Mouse (Mus musculus): ENCODE measurements around the gene E430018J23Rik. TPM values are rescaled to one million over a fixed set of nuclear protein-coding genes. Genes with fewer than 3 reads are reported as not detected.
"Not testable (repeated sequence)": the region's sequence is repeated elsewhere in the genome, so short reads cannot be mapped to it uniquely, and the experiment has no call there.

The E430018J23Rik gene
- total RNA-seq, 2 experiments from 2014 or later, result 3.4 to 3.7 TPM

DNA sequence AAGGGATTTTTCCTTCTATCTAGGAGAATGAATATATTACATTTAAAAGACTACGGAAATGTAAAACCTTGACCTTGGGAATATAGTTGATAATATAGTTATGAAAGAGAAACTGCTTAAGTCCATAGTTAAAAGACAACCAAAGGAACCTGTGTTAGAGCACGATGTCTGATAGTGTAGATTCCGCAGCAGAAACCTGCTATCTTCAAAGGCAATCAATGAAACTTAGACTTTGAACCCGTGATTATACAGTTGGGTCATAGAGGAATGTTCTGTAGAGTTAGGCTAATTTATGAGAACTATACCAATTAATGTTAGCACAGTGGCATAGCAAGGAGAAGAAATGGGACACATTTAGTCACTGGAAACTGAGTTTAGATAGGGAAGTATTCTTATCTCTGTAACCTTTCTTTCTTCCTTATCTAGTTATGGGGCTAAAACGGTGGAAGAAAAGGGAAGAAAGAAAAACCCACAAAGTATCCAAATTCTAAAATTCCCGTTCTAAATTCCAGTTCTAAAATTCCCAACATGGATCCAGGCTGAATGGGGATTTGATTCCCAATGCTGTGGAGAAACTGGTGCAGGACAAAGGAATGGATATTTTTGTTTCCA is 15.0 kb downstream of the E430018J23Rik start:
- no peak for DNase-seq

DNA sequence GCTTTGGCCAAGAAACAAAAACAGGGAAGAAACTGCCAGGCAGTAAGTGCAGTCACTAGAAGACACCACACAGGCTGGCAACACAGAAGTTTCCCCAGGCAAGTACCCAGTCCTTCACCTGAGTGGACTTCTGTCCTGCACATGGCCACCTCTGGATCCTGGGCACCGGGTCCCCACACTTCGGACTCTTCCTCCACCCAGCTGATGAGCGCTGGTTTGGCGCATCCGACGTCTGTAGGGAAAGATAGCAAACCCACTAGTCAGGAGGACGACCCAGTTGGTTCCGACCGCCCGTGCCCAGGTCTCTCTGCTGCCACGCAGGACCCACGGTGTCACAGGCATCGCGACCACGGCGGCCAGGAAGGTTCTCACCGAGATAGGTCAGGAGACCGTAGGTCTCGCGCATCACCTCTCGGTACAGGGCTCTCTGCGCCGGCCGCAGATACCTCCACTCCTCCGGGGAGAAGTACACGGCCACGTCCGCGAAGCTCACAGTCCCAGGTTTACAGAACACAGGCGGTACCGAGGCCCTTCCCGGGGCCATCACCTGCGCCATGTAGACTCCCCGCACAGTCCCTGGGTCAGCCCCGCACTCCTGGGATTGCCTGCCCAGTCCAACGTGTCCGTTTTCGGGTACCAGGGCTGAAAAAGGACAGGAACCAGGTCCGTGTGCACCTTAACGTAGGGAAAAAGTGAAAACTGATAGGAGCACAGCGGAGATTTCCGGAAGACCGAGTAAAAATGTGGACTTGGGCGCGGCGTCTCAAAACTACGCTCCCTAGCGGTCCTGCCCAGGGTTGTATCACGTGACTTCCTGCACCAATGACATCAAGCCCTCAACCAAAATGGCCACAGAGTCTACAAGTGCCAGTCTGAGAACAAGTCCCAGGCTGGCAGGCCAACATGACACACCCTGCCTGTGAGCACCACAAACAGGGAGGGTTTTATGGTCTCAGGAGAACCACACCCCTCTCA is 17.9 kb downstream of the E430018J23Rik start, which contains the start of gene Zfp747:
Gene Zfp747, minus strand, starts transcription at position 780 of the 975 bp plus-strand sequence.
- peak; percentile 97 to 98 for DNase-seq

DNA sequence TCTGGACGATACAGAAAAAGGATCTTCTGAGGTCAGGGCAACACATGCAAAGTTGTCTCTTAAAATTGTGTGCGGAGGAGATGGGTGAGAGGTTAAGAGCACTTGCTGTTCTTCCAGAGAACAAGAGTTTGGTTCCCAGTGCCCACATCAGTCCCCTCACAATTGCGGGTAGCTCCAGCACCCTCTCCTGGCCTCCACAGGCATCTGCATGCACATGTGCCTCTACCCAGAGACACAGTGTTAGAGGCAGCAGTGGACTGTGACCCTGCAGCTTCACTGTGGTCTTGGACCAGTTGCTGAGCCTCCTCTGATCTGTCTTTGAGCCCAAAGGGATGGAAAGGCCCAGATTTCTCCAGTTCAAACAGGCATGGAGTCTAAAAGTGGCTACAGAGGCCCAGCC is 21.6 kb downstream of the E430018J23Rik start:
- DNase-seq, result not testable (repeated sequence)

DNA sequence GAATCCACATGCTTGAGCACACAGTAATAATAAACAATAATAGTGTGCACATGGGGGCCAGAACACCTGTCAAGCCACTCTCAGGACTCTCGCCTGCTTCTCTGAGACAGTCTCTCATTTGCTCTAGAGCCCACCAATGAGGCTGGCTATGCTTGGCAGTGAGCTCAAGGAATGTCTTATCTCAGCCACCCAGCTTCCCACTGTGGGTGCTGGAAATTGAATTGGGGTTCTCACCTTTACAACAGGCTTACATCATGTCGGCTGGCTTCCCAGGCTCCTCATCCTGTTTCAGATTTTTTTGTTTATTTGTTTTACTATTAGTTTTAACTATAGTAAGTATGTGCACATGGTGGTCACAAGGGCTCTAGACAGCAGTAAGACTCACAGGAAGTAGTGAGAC is 22.2 kb downstream of the E430018J23Rik start:
- no peak for DNase-seq

- DNase-seq, result no peak
These were observed 27.2 kb downstream of the E430018J23Rik start for GRCm38 (mm10) chr7:127366249-127366648.

- DNase-seq, result peak in 1 of 2 experiments; percentile 37
These were observed 29.3 kb downstream of the E430018J23Rik start for GRCm38 (mm10) chr7:127364166-127364565.

GRCm38 (mm10) chr7:127363475-127363921 is 29.9 kb downstream of the E430018J23Rik start:
- peak in 1 of 2 experiments; percentile 37 for DNase-seq

- peak in 1 of 2 experiments; percentile 69 for DNase-seq
These were observed 31.0 kb downstream of the E430018J23Rik start for GRCm38 (mm10) chr7:127362418-127362817.

DNA sequence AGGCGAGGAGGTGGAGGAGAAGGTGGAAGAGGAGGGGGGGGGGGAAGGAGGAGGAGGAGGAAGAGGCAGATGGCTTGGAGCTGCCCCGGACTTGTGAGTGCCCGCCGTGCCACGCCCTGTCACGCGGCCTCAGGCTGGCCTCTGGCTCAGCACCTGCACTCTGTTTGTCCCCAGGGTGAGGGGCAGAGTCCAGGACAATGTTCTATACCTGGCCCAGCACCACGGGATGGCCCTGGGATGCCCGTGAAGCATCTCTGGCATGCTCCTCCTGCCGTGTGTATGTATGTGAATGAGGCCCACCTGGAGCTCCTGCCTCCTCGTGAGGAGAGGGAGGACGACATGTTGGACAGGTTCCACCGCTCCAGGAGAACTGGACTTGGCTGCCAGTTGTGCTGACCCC is 32.0 kb downstream of the E430018J23Rik start:
- no peak for DNase-seq

DNA sequence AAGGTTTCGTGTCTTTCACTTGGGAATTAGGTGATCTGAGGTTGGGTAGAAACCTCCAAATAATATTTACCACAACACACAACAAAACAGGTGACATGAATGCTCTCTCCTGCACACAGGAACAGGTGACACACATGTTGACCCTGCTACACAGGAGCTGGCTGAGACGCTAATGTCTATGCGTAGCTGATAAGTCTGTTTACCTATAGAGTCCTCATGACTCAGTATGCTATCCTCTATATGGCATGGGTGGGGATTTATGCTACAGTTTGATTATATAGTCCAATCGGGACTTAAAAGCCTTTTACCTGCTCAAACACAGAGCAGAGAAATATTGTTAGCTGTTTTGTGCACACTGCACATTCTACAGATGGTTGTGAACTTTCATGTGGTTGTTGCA is 33.2 kb downstream of the E430018J23Rik start:
- DNase-seq, result no peak

DNA sequence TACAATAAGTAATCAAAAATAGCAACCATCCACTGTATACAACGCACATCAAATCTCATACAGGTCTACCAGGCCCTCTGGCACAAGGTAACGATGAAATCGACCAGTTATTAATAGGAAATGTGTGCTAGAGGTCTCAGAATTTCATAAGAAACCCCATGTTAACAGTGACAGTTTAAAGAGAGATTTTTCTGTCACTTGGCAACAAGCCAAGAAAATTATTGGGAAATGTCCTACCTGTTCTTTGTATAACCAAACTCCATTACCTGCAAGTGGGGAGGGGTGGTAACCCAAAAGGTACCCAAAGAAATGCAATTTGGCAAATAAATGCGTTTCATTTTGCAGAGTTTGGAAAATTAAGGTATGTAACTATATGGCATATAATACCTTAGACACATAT is 35.0 kb downstream of the E430018J23Rik start:
- no peak for DNase-seq

DNA sequence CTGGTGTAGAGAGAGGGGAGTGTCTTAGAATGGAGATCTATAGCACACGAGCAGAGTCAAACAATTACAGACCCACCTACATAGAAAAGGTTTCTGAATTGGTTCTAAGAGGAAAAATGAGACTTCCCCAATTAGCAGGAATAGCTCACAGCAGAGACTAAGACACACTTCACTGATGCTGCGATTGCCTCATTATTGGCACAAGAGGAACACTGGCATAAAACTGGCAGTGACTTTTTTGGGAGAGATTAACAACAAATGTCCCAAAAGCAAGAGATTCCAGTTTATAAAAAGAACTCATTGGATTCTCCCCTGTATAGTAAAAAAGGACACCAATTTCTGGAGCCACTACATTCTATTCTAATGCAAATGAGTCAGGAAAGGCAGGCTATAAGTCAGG is 35.6 kb downstream of the E430018J23Rik start:
- no peak for DNase-seq

DNA sequence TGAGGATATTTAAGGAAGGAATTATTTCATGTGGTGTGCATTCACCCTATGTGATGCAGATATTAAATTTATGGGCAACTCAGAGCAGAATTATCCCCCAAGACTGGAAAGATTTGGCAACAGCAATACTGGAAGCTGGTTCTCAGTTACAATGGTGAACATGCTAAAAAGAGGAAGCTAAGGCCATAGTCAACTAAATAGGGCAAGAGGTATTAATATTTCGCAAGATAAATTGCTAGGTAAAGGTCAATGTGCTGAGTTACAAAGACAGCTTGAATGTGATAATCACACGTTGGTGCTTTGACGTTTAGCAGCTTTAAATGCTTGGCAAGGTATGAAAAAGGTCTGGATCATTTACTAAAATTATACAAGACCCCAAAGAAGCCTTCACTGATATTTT is 37.6 kb downstream of the E430018J23Rik start:
- DNase-seq, result no peak

DNA sequence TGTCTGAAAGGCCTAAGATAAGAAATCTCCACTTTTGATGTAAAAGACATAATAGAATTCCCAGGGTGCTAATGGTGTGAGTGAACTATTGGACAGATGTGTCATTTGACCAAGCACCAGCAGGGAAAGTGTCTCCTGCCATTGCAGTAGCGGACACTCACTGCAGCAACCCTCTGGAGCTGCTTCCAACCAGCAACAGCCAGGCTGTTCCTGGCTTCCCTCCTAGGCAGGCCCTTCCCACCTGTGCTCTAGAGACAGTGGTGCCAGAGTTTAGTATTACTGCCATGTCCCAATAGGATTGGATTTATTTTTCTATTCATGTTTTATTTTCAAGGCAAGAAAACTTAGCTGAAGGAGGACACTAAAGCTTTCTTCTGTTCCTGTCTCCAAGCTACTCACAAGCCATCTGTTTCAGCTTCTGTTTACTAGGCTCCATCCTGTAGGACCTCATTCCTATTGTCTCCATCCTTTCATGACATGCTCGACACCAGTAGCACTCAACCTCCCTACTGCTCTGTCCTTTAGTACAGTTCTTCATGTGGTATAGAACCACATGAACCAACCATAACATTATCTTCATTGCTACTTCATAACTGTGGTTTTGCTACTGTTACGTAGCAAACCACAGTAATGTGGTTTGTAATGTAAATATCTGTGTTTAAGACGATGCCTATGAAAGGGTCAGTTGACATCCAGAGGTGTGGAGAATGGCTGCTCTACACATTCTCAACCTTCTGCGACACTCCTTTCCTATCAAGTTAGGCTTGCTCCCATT is 42.0 kb downstream of the E430018J23Rik start:
- DNase-seq, result no peak

DNA sequence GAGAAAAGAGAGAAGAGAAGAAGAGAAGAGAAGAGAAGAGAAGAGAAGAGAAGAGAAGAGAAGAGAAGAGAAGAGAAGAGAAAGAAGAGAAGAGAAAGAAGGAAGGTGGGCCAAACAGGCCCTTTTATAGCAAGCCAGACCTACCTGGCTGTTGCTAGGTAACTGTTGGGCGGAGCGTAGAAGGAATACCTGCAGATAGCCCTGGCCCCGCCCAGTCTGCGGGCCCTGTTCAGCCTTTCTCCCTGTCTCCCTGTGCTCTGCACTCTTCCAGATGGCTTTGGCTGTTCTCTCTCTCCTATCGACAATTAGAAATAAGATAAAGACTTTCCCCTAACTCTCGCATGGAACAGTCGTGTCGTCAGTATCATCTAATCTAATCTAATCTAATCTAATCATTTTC is 46.8 kb downstream of the E430018J23Rik start:
- peak in 1 of 2 experiments; percentile 10 for DNase-seq

DNA sequence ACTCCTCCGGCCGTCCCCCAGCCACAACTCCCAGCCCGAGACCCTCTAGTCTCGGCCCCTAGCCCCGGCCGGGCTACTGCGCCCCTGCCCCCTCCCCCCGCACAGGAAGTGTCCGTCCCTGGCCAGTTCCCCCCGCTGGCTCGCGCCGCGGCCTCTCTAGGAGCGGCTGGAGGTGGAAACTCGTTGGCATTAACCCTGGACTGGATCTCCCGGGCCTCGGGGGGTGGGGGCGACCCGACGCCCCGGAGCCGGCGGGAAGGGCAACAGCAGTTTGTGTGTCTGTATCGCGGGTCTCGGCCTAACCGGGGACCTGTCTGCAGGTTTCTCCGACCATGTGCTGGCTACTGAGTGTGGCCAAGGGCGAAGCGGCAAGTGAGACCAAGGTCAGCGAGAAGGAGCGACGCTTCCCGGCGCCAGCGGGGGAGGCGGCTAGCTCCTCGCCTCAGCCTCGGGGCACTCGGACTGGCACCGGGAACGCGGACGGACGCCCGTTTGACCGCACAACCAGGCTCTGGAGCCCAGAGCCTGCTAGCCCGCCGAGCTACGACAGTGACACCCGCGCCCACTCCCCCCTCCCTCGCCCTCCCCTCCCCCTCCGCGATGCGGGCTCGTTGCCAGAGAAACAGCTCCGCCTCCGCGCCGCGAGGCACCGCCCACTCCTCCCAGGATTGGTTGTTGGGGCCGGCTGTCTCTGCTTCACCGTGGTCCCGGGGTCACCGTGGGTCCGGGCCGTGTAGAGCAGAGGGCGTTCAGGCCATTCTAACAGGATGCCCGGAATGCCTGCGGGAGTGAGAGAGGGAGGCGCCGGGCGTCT is 47.7 kb downstream of the E430018J23Rik start, which contains the start of gene Zfp768:
Gene Zfp768, minus strand, starts transcription at position 78 of the 814 bp plus-strand sequence.
- DNase-seq, result peak; percentile 95 to 98

GRCm38 (mm10) chr7:127345092-127345491 is 48.3 kb downstream of the E430018J23Rik start:
- DNase-seq, result no peak

- DNase-seq, result peak; percentile 11 to 25
These were observed 49.1 kb downstream of the E430018J23Rik start for GRCm38 (mm10) chr7:127344371-127344770.

DNA sequence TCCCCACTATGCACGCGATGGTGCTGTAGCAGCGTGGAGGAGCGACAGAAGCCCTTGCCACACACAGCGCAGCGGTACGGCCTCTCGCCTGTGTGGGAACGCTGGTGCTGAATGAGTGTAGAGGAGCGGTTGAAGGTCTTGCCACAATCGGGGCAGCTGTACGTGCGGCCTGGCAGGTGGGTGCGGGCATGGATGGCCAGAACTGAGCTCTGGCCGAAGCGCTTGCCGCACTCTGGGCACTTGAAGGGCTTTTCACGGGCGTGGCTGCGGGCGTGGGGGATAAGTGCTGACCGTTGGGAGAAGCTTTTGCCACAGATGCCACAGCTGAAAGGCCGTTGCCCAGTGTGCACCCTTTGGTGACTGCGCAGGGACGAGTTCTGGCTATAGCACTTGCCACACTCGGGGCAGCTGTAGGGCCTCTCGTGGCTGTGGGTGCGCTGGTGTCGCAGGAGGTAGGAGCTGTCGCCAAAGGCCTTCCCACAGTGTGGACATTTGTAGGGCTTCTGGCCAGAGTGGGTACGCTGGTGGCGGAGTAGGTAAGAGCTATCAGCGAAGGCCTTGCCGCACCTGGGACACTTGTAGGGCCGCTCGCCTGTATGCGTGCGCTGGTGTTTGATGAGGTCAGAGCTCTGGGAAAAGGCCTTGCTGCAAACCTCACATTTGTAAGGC is 49.9 kb downstream of the E430018J23Rik start:
- DNase-seq, result no peak

DNA sequence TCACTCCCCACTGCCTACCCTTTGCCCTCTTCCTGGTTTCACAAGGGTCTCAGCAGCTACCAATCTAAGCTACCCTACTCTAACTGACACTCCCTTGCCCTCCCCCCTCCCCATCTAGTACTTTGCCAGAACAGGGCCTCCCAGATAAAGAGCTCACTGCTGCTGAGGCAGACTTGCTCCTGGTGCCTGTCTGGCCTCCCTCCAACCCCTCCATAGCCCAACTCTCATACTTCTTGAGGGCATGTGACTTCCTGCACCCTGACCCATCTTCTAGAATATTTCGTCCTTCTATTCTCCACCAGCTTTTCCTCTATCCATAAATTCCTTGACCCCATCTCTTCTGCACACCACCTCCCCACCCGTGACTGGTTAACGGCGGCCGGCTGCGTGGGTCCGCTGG is 50.5 kb downstream of the E430018J23Rik start:
- no peak for DNase-seq

DNA sequence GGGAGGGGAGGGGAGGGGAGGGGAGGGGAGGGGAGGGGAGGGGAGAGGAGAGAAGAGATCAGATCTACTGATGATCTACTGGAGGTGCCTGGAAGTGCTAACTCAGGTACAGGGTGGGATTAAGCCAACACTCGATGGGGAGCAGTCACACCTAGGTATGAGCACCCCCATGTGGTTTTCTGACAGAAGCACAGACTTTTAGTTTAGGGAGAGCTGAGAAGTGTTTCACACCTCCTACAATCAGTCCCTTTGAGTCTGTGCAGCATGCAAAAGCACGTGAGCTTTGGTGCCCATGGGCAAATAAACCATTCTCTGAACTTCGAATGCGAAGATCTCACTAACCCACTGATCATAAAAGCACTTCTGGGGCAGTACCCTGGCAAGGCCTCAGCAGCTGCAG is 51.1 kb downstream of the E430018J23Rik start:
- no peak for DNase-seq

All from heart, adult 18-20 months (tissue).